Mouse (Mus musculus): ENCODE data around the gene Cpox. TPM values are rescaled to one million over a fixed set of nuclear protein-coding genes. Genes with fewer than 3 reads are reported as not detected.
A peak's percentile ranks its signal among the peaks of the same experiment; 100 is the strongest.
"Not testable (repeated sequence)": the region's sequence is repeated elsewhere in the genome, so short reads cannot be mapped to it uniquely, and the experiment has no call there.

The Cpox gene
- polyA plus RNA-seq, 1 experiment from 2014 or later: 12.2 TPM

DNA sequence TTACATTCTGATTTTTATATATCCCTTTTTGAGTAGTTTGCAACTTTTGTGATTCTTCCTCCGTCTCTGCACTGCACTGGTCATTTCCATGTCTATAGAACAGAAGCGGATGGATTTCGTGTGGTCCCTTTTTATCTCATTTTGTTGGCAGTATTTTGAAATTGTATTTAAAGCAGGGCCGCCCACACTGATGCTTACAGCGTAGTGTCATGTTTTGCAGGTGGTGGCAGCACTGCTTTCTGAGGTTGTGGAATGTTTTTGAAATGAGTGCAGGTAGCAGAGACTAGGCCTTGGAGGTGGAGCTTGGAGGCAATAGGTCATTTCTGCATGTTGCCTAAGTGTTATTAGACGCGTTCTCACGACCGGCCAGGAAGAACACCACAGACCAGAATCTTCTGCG is 20.1 kb upstream of the Cpox start:
- Histone ChIP-seq H3K9ac (replicated peaks) (no peak overlapping the region), H3K4me3 (no peak overlapping the region), H3K27ac (replicated peaks) (no peak overlapping the region), H3K27me3 (no peaks in the 10 kb centered on the region), H3K4me1 (no peaks in the 10 kb centered on the region), H3K4me2 (replicated peaks) (no peak overlapping the region), H3K36me3 (no peaks in the 10 kb centered on the region), H3K9me3 (no peaks in the 10 kb centered on the region)
- ATAC-seq (replicated peaks): no peak
- 96% methylated on average over 10 of the region's 10 CpGs for WGBS

DNA sequence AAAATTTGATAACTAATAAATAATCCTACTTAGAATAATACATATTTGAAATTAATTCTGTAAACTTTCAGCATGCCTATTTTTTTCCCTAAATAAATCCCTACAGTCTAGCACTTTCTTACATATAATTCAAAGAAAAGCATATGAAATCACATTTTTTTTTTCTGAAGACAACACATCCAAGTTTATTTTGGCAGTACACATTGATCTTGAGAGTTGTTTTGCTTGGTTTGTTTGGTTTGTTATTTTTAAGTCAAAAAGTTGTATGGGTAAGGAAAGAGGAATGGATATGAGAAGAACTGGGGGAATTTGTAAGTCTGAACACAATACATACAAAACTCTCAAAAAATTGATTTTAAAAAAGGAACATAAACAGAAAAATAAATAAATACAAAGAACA is 14.3 kb upstream of the Cpox start:
- Histone ChIP-seq H3K27ac (replicated peaks) (no peak overlapping the region), H3K4me1 (no peaks in the 10 kb centered on the region), H3K4me3 (no peak overlapping the region), H3K36me3 (no peaks in the 10 kb centered on the region), H3K9me3 (no peaks in the 10 kb centered on the region), H3K4me2 (replicated peaks) (no peak overlapping the region), H3K9ac (replicated peaks) (no peak overlapping the region), H3K27me3 (no peaks in the 10 kb centered on the region)
- no peak for ATAC-seq (replicated peaks)

- WGBS: 87% methylated on average over 4 of the region's 4 CpGs
- no peak for ATAC-seq (replicated peaks)
- no peaks in the 10 kb centered on the region for H3K27me3 ChIP-seq
- no peak overlapping the region for H3K4me3 ChIP-seq
- H3K9me3 ChIP-seq: no peaks in the 10 kb centered on the region
- H3K9ac ChIP-seq (replicated peaks): no peak overlapping the region
- H3K36me3 ChIP-seq: no peaks in the 10 kb centered on the region
- H3K4me2 ChIP-seq (replicated peaks): no peak overlapping the region
- no peak overlapping the region for H3K27ac ChIP-seq (replicated peaks)
- H3K4me1 ChIP-seq: no peaks in the 10 kb centered on the region
Observed at GRCm38 (mm10) chr16:58656526-58656925, 13.6 kb upstream of the Cpox start.

- H3K9ac ChIP-seq (replicated peaks): no peak overlapping the region
- ATAC-seq (replicated peaks): no peak
- no peaks in the 10 kb centered on the region for H3K9me3 ChIP-seq
- no peaks in the 10 kb centered on the region for H3K36me3 ChIP-seq
- no peak overlapping the region for H3K27ac ChIP-seq (replicated peaks)
- no peak overlapping the region for H3K4me3 ChIP-seq
- 92% methylated on average over 6 of the region's 6 CpGs for WGBS
- no peaks in the 10 kb centered on the region for H3K27me3 ChIP-seq
- H3K4me2 ChIP-seq (replicated peaks): no peak overlapping the region
- no peaks in the 10 kb centered on the region for H3K4me1 ChIP-seq
Observed at GRCm38 (mm10) chr16:58658668-58659067, 11.4 kb upstream of the Cpox start.

GRCm38 (mm10) chr16:58661826-58662225 is 8.3 kb upstream of the Cpox start:
- 79% methylated on average over 5 of the region's 5 CpGs for WGBS
- no peaks in the 10 kb centered on the region for H3K27me3 ChIP-seq

DNA sequence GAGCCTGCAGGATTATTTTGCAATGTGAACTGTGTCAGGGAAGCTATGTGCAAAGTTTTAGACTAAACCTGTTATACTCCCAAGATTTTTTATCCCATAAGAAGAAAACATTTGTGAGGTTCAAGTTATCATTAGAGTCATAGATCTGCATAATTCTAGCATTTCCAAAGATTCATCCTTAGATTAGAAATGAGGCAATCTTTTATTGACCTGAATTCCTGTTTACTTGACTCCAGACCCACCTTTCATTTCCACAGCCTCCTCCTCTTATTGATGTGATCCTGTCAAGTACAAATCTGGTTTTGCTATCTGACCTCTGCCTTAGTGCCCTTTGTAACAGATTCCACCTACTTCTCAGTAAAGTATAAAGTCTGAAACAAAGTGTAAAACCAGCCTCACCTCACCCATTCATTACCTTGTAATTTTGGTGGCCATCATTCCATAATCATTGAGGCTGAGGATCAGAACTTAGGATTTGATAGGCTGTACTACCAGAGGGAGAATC is 7.8 kb upstream of the Cpox start:
- Histone ChIP-seq H3K27me3 (no peaks in the 10 kb centered on the region), H3K4me1 (no peaks in the 10 kb centered on the region), H3K36me3 (no peaks in the 10 kb centered on the region), H3K9me3 (no peaks in the 10 kb centered on the region), H3K4me3 (no peak overlapping the region), H3K9ac (replicated peaks) (no peak overlapping the region), H3K4me2 (replicated peaks) (no peak overlapping the region), H3K27ac (replicated peaks) (no peak overlapping the region)
- ATAC-seq (replicated peaks): no peak

More at GRCm38 (mm10) chr16:58661826-58662225, 8.3 kb upstream of the Cpox start:
- Histone ChIP-seq H3K36me3 (no peaks in the 10 kb centered on the region), H3K9ac (replicated peaks) (no peak overlapping the region), H3K4me2 (replicated peaks) (no peak overlapping the region), H3K4me3 (no peak overlapping the region), H3K4me1 (no peaks in the 10 kb centered on the region), H3K27ac (replicated peaks) (no peak overlapping the region), H3K9me3 (no peaks in the 10 kb centered on the region)
- ATAC-seq (replicated peaks): no peak

GRCm38 (mm10) chr16:58663021-58663420 is 7.1 kb upstream of the Cpox start:
- no peaks in the 10 kb centered on the region for H3K9me3 ChIP-seq
- 82% methylated on average over 5 of the region's 5 CpGs for WGBS
- H3K27ac ChIP-seq (replicated peaks): no peak overlapping the region
- H3K4me1 ChIP-seq: no peaks in the 10 kb centered on the region
- no peak overlapping the region for H3K9ac ChIP-seq (replicated peaks)
- no peak overlapping the region for H3K4me2 ChIP-seq (replicated peaks)
- H3K4me3 ChIP-seq: no peak overlapping the region
- H3K36me3 ChIP-seq: no peaks in the 10 kb centered on the region
- no peaks in the 10 kb centered on the region for H3K27me3 ChIP-seq
- ATAC-seq (replicated peaks): peak; percentile 66

DNA sequence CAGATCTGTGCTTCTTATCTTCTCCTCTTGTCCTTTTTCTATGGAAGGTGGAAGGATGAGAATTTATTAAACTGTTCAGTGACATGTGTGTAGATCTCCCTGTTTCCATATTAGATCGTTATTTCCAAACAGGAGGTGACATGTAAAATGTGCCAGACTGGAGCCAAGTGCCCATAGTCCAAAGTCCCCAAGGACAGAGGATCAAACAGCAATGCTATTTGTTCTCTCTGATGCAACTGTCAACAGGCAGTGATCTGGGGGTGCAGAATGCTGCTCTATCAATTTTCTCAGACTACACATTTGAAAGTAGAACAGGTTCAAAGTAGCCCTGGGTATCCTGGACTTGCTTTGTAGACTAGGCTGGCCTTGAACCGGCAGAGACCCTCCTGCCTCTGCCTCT is 6.3 kb upstream of the Cpox start:
- Histone ChIP-seq H3K27me3 (no peaks in the 10 kb centered on the region), H3K4me3 (no peak overlapping the region), H3K4me1 (no peaks in the 10 kb centered on the region), H3K27ac (replicated peaks) (no peak overlapping the region), H3K9ac (replicated peaks) (no peak overlapping the region), H3K9me3 (no peaks in the 10 kb centered on the region), H3K36me3 (no peaks in the 10 kb centered on the region), H3K4me2 (replicated peaks) (no peak overlapping the region)
- ATAC-seq (replicated peaks): no peak
- WGBS: 93% methylated on average over 2 of the region's 2 CpGs

DNA sequence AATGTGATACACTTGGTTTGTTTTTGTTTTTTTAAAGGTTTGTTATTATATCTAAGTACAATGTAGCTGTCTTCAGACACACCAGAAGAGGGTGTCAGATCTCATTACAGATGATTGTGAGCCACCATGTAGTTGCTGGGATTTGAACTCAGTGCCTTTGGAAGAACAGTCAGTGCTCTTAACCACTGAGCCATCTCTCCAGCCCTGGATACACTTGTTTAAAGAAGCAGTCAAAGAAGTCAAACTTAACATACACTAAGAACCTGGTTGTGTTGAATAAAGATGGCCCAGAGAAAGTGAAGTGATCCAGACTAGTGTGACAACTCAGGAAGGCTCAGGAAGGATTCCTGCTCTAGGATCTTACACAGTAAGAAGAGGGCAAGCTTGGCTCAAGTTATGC is 5.0 kb upstream of the Cpox start:
- not testable (repeated sequence) for H3K4me1 ChIP-seq; H3K9ac ChIP-seq (replicated peaks); H3K27ac ChIP-seq (replicated peaks); ATAC-seq (replicated peaks); H3K9me3 ChIP-seq; H3K4me2 ChIP-seq (replicated peaks); H3K36me3 ChIP-seq; H3K27me3 ChIP-seq; H3K4me3 ChIP-seq

GRCm38 (mm10) chr16:58666681-58667080 is 3.4 kb upstream of the Cpox start:
- not testable (repeated sequence) for H3K9me3 ChIP-seq; H3K27ac ChIP-seq (replicated peaks); H3K4me2 ChIP-seq (replicated peaks); ATAC-seq (replicated peaks); H3K4me3 ChIP-seq; H3K27me3 ChIP-seq; H3K36me3 ChIP-seq; H3K9ac ChIP-seq (replicated peaks); H3K4me1 ChIP-seq
- 82% methylated on average over 3 of the region's 3 CpGs for WGBS

GRCm38 (mm10) chr16:58668586-58668985 is 1.5 kb upstream of the Cpox start:
- Histone ChIP-seq H3K4me1 (peaks cover 9% of the 10 kb centered on the region; the same call in 1 of the 2 replicates), H3K9ac (replicated peaks) (no peak overlapping the region), H3K27ac (replicated peaks) (no peak overlapping the region), H3K4me2 (replicated peaks) (no peak overlapping the region), H3K36me3 (peaks cover 4% of the 10 kb centered on the region), H3K9me3 (no peaks in the 10 kb centered on the region), H3K4me3 (no peak overlapping the region), H3K27me3 (no peaks in the 10 kb centered on the region)
- whole genome bisulfite sequencing: 79% methylated on average over 3 of the region's 3 CpGs
- ATAC-seq (replicated peaks): no peak

GRCm38 (mm10) chr16:58669264-58669663 is 828 bp upstream of the Cpox start:
- Histone ChIP-seq H3K9me3 (no peaks in the 10 kb centered on the region), H3K4me1 (peaks cover 9% of the 10 kb centered on the region; the same call in 1 of the 2 replicates), H3K9ac (replicated peaks) (peak overlapping the region; percentile 68; the same call in 1 of the 2 replicates), H3K36me3 (peaks cover 10% of the 10 kb centered on the region), H3K4me3 (peak overlapping the region; percentile 77), H3K4me2 (replicated peaks) (peak overlapping the region; percentile 75; the same call in 1 of the 2 replicates), H3K27ac (replicated peaks) (no peak overlapping the region), H3K27me3 (no peaks in the 10 kb centered on the region)
- ATAC-seq (replicated peaks): no peak
- WGBS: 60% methylated on average over 5 of the region's 5 CpGs

GRCm38 (mm10) chr16:58670643-58671042 is 551 bp downstream of the Cpox start:
- peak overlapping the region; percentile 75 for H3K4me2 ChIP-seq (replicated peaks)
- peaks cover 9% of the 10 kb centered on the region; the same call in 1 of the 2 replicates for H3K4me1 ChIP-seq
- WGBS: under 1% methylated on average over 25 of the region's 25 CpGs
- peak overlapping the region; percentile 84 for H3K27ac ChIP-seq (replicated peaks)
- ATAC-seq (replicated peaks): peak; percentile 51
- peak overlapping the region; percentile 77 for H3K4me3 ChIP-seq
- H3K27me3 ChIP-seq: no peaks in the 10 kb centered on the region
- H3K9me3 ChIP-seq: no peaks in the 10 kb centered on the region
- H3K36me3 ChIP-seq: peaks cover 19% of the 10 kb centered on the region
- H3K9ac ChIP-seq (replicated peaks): peak overlapping the region; percentile 68
